Mouse (Mus musculus) heart, postnatal 0 days (tissue): ENCODE data around the gene Hfe2.

Experiments used
- CTCF ChIP-seq: IDR thresholded peaks from 2 replicates; pipeline ENCODE4 v1.5.1; 2016; ENCODE audit warnings: antibody characterized with exemption, control low read depth, low read depth
- EP300 ChIP-seq: IDR thresholded peaks from 2 replicates; pipeline ENCODE4 v1.6.1; 2016; ENCODE audit warnings: antibody characterized with exemption, low read depth

DNA sequence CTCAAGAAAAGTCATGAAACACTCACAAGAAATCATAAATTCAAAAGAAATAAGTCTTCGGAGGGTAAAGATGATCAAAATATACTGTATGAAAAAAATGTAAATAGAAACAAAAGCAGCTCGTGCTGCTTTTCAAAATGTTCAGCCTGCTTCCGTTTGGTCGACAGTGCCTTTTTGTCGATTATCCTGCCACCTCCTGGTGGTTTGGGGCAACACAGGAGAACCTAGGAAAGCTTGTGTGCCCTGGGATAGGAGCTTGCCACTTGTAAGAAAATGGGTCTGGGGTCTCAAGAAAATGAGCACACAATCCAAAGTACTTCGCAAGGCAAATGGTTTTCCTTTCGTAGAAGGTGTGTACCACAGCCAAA is 21.9 kb upstream of the Hfe2 start:
- TF ChIP-seq CTCF (peak; percentile 89), EP300 (no peak)
